Mouse (Mus musculus) cerebellum, postnatal 36 days (tissue): ENCODE measurements at regions not wholly inside any gene's neighbourhood (a gene's known extent, or its start where the extent isn't known, plus 50 kb on each side); places are given as distances from the start of the nearest gene placed in this dataset.

ENCODE experiments used
- DNase-seq, 2 experiments: peaks; one replicate each; pipeline ENCODE4 v3.0.0; 2021 to 2022; ENCODE audit warnings: mixed read lengths in 2 of 2

DNA sequence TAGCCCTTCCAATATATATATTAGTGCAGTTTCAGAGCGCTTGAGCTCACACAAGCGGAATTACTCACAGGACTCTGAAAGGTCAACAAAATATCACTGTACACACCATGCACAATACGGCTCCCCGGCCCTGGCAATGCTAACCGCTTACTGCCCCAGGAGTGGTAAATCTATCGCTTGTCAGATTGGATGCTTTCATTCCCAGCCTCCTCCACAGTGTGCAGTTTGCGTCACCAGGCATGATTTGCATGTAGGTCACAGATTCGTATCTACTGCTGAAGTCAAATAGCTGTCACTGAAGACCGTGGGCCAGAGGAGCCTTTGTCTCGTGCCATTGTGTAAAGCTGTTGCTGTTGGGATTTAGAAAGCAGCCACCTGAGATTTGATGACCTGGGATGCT lies 60.1 kb downstream of the Ccdc115 start:
- peak in 1 of 2 experiments; percentile 23 for DNase-seq

- DNase-seq, result no peak
These were observed 61.6 kb downstream of the Ccdc115 start for GRCm38 (mm10) chr1:34377836-34378235.

DNA sequence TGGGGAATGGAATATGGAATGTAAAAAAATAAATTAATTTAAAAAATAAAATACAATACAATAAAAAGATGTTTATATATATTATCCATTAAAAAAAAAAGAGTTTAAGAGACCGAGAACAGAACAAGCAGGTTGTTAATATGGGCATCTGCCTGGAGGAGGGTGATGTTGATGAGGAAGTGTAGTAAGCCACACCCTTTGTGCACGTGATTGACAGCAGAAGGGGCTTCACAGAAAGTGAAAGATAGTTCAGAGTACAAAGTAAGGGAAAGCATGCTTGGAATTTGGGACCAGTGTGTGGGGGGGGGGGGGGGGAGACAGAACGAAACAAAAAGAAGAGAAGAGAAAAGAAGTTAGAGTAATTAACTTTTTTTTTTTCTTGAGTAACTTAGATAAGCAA lies 64.0 kb downstream of the Ccdc115 start:
- DNase-seq, result no peak

DNA sequence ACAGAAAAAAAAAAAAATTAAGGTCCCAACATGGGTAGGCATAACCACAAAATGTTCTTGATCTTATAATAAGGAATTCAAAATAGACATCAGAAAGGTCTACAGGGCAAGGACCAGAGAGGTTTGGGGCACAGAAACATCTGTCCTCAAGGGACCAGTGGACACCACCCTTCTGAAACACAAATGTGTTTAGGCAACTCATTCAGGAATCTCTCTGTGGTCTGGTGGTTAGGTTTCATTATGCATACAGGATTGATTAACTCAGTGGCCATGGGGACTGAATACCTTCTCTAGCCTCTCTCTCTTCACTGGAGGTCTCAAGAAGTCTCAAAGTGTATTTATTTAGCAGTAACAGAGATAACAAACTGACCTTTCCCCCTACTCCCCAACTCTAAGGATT lies 67.8 kb downstream of the Ccdc115 start:
- DNase-seq, result no peak
